Mouse (Mus musculus) spleen, adult 2 months (tissue): ENCODE results near the gene Rd3.

ENCODE experiments used
- CTCF ChIP-seq: fragments of 200-500 bp; IDR thresholded peaks from 2 replicates; pipeline ENCODE4 v1.5.1; 2011; ENCODE audit warnings: mild to moderate bottlenecking, inconsistent platforms; ENCODE audit not compliant: insufficient read depth, insufficient read length, insufficient replicate concordance; ENCODE audit errors: extremely low read depth
- POLR2A ChIP-seq: fragments of 200-500 bp; IDR thresholded peaks from 2 replicates; pipeline ENCODE4 v1.6.1; 2011; ENCODE audit warnings: low read depth, low read length, inconsistent platforms

DNA sequence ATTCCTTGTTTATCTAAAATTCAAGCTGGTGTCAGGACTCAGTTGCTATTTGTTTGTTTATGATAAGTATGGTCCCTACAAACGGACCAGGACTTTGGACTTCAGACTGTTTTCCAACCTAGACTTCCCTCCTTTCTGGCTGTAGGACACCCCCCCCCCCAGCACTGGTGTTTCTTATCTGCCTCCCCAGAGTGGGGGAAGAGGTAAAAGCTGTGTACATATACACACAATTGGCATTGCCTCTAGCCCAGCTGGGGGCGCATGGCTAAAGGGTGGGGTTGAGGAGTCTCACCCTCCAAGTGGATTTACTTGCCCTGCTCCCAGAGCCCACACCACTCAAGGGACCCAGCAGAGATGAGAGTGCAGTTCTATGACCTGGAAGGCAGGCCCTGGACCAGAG lies 30.3 kb upstream of the Rd3 start:
- no peak for TF ChIP-seq CTCF
- TF ChIP-seq POLR2A: no peak
